Mouse (Mus musculus): ENCODE data around the gene A530084C06Rik.

Gene A530084C06Rik

GRCm38 (mm10) chr13:31558521-31559418 lies at the start of gene A530084C06Rik:
Gene A530084C06Rik, minus strand, starts transcription at chr13:31559333.
- no peak for DNase-seq (ENCODE audit: low read depth, low spot score)

GRCm38 (mm10) chr13:31603964-31604363 lies 44.8 kb upstream of the A530084C06Rik start:
- no peak for DNase-seq (ENCODE audit: low read depth, low spot score)

- DNase-seq (ENCODE audit: low read depth, low spot score) = no peak
Observed at GRCm38 (mm10) chr13:31599576-31599975, 40.4 kb upstream of the A530084C06Rik start.

GRCm38 (mm10) chr13:31587341-31587740 lies 28.2 kb upstream of the A530084C06Rik start:
- DNase-seq (ENCODE audit: low read depth, low spot score) = no peak

- no peak for DNase-seq (ENCODE audit: low read depth, low spot score)
Observed at GRCm38 (mm10) chr13:31579866-31580265, 20.7 kb upstream of the A530084C06Rik start.

- no peak for DNase-seq (ENCODE audit: low read depth, low spot score)
Observed at GRCm38 (mm10) chr13:31578389-31578788, 19.3 kb upstream of the A530084C06Rik start.

- no peak for DNase-seq (ENCODE audit: low read depth, low spot score)
Observed at GRCm38 (mm10) chr13:31577576-31577975, 18.4 kb upstream of the A530084C06Rik start.

GRCm38 (mm10) chr13:31576696-31577095 lies 17.6 kb upstream of the A530084C06Rik start:
- DNase-seq (ENCODE audit: low read depth, low spot score) = no peak

- DNase-seq (ENCODE audit: low read depth, low spot score) = no peak
Observed at GRCm38 (mm10) chr13:31574627-31575026, 15.5 kb upstream of the A530084C06Rik start.

- no peak for DNase-seq (ENCODE audit: low read depth, low spot score)
Observed at GRCm38 (mm10) chr13:31572806-31573508, 13.8 kb upstream of the A530084C06Rik start.

GRCm38 (mm10) chr13:31567617-31568294 lies 8.6 kb upstream of the A530084C06Rik start:
- DNase-seq (ENCODE audit: low read depth, low spot score) = no peak

- DNase-seq (ENCODE audit: low read depth, low spot score) = no peak
Observed at GRCm38 (mm10) chr13:31567099-31567498, 8.0 kb upstream of the A530084C06Rik start.

- DNase-seq (ENCODE audit: low read depth, low spot score) = no peak
Observed at GRCm38 (mm10) chr13:31564394-31564793, 5.3 kb upstream of the A530084C06Rik start.

- no peak for DNase-seq (ENCODE audit: low read depth, low spot score)
Observed at GRCm38 (mm10) chr13:31559419-31560144, 449 bp upstream of the A530084C06Rik start.

GRCm38 (mm10) chr13:31557768-31558520 lies 1.2 kb downstream of the A530084C06Rik start:
- DNase-seq (ENCODE audit: low read depth, low spot score) = no peak

- no peak for DNase-seq (ENCODE audit: low read depth, low spot score)
Observed at GRCm38 (mm10) chr13:31556964-31557767, 2.0 kb downstream of the A530084C06Rik start.

GRCm38 (mm10) chr13:31555834-31556233 lies 3.3 kb downstream of the A530084C06Rik start, which contains the start of gene Foxq1:
Gene Foxq1, plus strand, starts transcription at chr13:31556134.
- DNase-seq (ENCODE audit: low read depth, low spot score) = no peak

GRCm38 (mm10) chr13:31547610-31548009 lies 11.5 kb downstream of the A530084C06Rik start:
- no peak for DNase-seq (ENCODE audit: low read depth, low spot score)

GRCm38 (mm10) chr13:31547204-31547603 lies 11.9 kb downstream of the A530084C06Rik start:
- DNase-seq (ENCODE audit: low read depth, low spot score) = no peak

GRCm38 (mm10) chr13:31546784-31547183 lies 12.3 kb downstream of the A530084C06Rik start:
- DNase-seq (ENCODE audit: low read depth, low spot score) = no peak

All from c-Kit-negative CD71-positive TER-119-positive erythroid progenitor cells, embryonic 14.5 days (primary cell).